Mouse (Mus musculus): ENCODE results near the gene Hexdc. TPM values are rescaled to one million over a fixed set of nuclear protein-coding genes. Genes with fewer than 3 reads are reported as not detected.

Gene Hexdc
- polyA plus RNA-seq, 1 experiment from 2014 or later, result 13.7 TPM

Other genes with a start within 250 kb of the Hexdc start
- 129 and 140 TPM in 2 replicates for gene Csnk1d, start 213.1 kb upstream of the Hexdc start, polyA plus RNA-seq (2015; fragmentation: Nextera tagmentation; extraction: Ambion mirVana)
- gene Cd7, start 165.0 kb upstream of the Hexdc start, polyA plus RNA-seq (2015; fragmentation: Nextera tagmentation; extraction: Ambion mirVana), result 0.28 and 0.31 TPM in 2 replicates
- 0.06 TPM in 1 of 2 replicates, not detected in the other for gene Sectm1b, start 140.9 kb upstream of the Hexdc start, polyA plus RNA-seq (2015; fragmentation: Nextera tagmentation; extraction: Ambion mirVana)
- gene Sectm1a, start 123.2 kb upstream of the Hexdc start, polyA plus RNA-seq (2015; fragmentation: Nextera tagmentation; extraction: Ambion mirVana), result 0.34 TPM in 1 of 2 replicates, not detected in the other
- not detected in 2 replicates for gene Tex19.2, start 85.8 kb upstream of the Hexdc start, polyA plus RNA-seq (2015; fragmentation: Nextera tagmentation; extraction: Ambion mirVana)
- 0.09 TPM in 1 of 2 replicates, not detected in the other for gene Tex19.1, start 58.3 kb upstream of the Hexdc start, polyA plus RNA-seq (2015; fragmentation: Nextera tagmentation; extraction: Ambion mirVana)
- gene Uts2r, start 44.2 kb upstream of the Hexdc start, polyA plus RNA-seq (2015; fragmentation: Nextera tagmentation; extraction: Ambion mirVana), result 0.09 TPM in 1 of 2 replicates, not detected in the other
- 31.7 and 32.0 TPM in 2 replicates for gene Ogfod3, start 278 bp downstream of the Hexdc start, polyA plus RNA-seq (2015; fragmentation: Nextera tagmentation; extraction: Ambion mirVana)
- 32.6 and 34.4 TPM in 2 replicates for gene Cybc1, start 24.9 kb downstream of the Hexdc start, polyA plus RNA-seq (2015; fragmentation: Nextera tagmentation; extraction: Ambion mirVana)
- 53.8 and 60.5 TPM in 2 replicates for gene Narf, start 32.8 kb downstream of the Hexdc start, polyA plus RNA-seq (2015; fragmentation: Nextera tagmentation; extraction: Ambion mirVana)
- 8.0 TPM in 2 replicates for gene Foxk2, start 55.6 kb downstream of the Hexdc start, polyA plus RNA-seq (2015; fragmentation: Nextera tagmentation; extraction: Ambion mirVana)
- gene Wdr45b, start 150.0 kb downstream of the Hexdc start, polyA plus RNA-seq (2015; fragmentation: Nextera tagmentation; extraction: Ambion mirVana), result 87.5 and 90.5 TPM in 2 replicates
- gene Rab40b, start 183.8 kb downstream of the Hexdc start, polyA plus RNA-seq (2015; fragmentation: Nextera tagmentation; extraction: Ambion mirVana), result 5.5 and 6.8 TPM in 2 replicates
- 8.7 and 9.9 TPM in 2 replicates for gene Fn3krp, start 217.0 kb downstream of the Hexdc start, polyA plus RNA-seq (2015; fragmentation: Nextera tagmentation; extraction: Ambion mirVana)
- 2.6 and 2.7 TPM in 2 replicates for gene Fn3k, start 230.5 kb downstream of the Hexdc start, polyA plus RNA-seq (2015; fragmentation: Nextera tagmentation; extraction: Ambion mirVana)
- gene Tbcd, start 247.5 kb downstream of the Hexdc start, polyA plus RNA-seq (2015; fragmentation: Nextera tagmentation; extraction: Ambion mirVana), result 33.9 and 37.4 TPM in 2 replicates

Measured in kidney, embryonic 15.5 days (tissue).